ENCODE assay signal across 8 mouse cellular contexts in the genomic region with DNA sequence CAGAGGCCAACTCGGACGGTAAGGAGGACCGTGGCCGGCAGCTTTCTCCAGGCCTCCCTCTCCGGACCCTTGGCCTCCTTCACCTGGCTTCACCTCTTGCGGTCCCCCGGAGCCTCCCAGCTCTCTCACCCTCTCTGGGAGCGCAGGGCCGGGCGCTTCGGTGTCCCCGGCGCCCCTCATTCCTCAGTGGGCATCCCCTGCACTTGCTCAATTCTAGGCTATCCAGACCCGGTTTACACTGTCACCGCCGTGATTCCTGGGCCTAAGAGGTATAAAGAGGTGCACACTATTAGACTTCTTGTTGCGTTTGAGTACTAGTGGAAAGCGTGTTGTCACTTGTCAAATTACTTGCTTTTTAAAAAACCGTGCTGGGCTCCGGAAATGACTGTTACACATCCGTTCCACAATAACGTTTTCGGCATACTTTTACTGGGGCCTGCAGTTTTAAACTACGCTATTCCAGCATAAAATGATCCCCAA. TPM values are rescaled to one million over a fixed set of nuclear protein-coding genes. Genes with fewer than 3 reads are reported as not detected.
DNase-seq lines count a peak whose midpoint lies in the region; ATAC-seq lines count a peak whose summit lies in the region.

No protein-coding gene starts in this region.

- peak overlapping the region; percentile 96 for H3K4me2 ChIP-seq in heart, embryonic 14.5 days (ENCODE audit: low read length)

- H3K27ac ChIP-seq in heart, embryonic 14.5 days (replicated peaks in 1 of 2; ENCODE audit: control insufficient read depth in 1 of 2, insufficient read depth in 1 of 2, low read depth in 2 of 2, low read length in 2 of 2), result peak overlapping the region; percentile 75 to 89

- peak; percentile 37 for ATAC-seq in heart, embryonic 14.5 days (ENCODE audit: insufficient number of reproducible peaks, insufficient read depth, low FRiP score, low read depth)
- peak; percentile 13 to 22; a peak in 3 of 4 replicates for ATAC-seq in hematopoietic stem cell, adult 5-6 weeks (replicated peaks in 1 of 2; ENCODE audit: insufficient read depth in 1 of 2, low FRiP score in 2 of 2, low TSS enrichment in 1 of 2, low read depth in 1 of 2, poor library complexity in 2 of 2, severe bottlenecking in 2 of 2)
- peak; percentile 20; the same call in 1 of the 2 replicates for ATAC-seq in megakaryocyte, adult 5-6 weeks (ENCODE audit: poor library complexity, severe bottlenecking)

- H3K9me3 ChIP-seq in heart, embryonic 14.5 days (ENCODE audit: control insufficient read depth, low read length), result no peaks in the 10 kb centered on the region

- peaks cover 5% of the 10 kb centered on the region; the same call in 1 of the 2 replicates for H3K36me3 ChIP-seq in heart, embryonic 14.5 days (ENCODE audit: control insufficient read depth, insufficient read depth, low read length)

- intact Hi-C loops in heart, postnatal 36 days (cut with DNase I), result loop anchor here (5.0 kb wide), 2 partner anchors 180 to 1330 kb away; a partner anchor contains a TSS

- DNase-seq in heart, postnatal 36 days, result no peak
- DNase-seq in R1 (ENCODE audit: low read depth, low spot score), result peak; percentile 39
- DNase-seq in adrenal gland, postnatal 4 days (ENCODE audit: low spot score in 2 of 2), result no peak
- DNase-seq in kidney, adult 9 months, result no peak
- no peak for DNase-seq in adrenal gland, adult 2 months

- under 1% methylated on average over 24 of the region's 24 CpGs for WGBS in heart, embryonic 14.5 days

- H3K9ac ChIP-seq in heart, embryonic 14.5 days (ENCODE audit: low read length), result peak overlapping the region; percentile 99

- peak overlapping the region; percentile 83 to 99 for H3K4me3 ChIP-seq in heart, embryonic 14.5 days (ENCODE audit: control insufficient read depth in 1 of 2, insufficient read depth in 1 of 2, low read depth in 1 of 2, low read length in 2 of 2)

- no peaks in the 10 kb centered on the region for H3K27me3 ChIP-seq in heart, embryonic 14.5 days (ENCODE audit: control insufficient read depth, insufficient read depth, low read length)

- peaks cover 0 to 7% of the 10 kb centered on the region in 2 experiments; a peak in 3 of 4 replicates for H3K4me1 ChIP-seq in heart, embryonic 14.5 days (ENCODE audit: control insufficient read depth in 2 of 2, insufficient read depth in 2 of 2, low read length in 2 of 2)

RNA-seq across cellular contexts. Expression of a gene that starts 0.6 kb away (rescaled TPM):
- polyA plus RNA-seq in heart, embryonic 14.5 days (2014; fragmentation: Nextera tagmentation; extraction: Ambion mirVana), result 73.2 and 76.9 TPM in 2 replicates
- total RNA-seq in heart, postnatal 36 days (2021), result 10 to 100 TPM; 44.7 to 61.6 TPM
- total RNA-seq in hematopoietic stem cell, adult 5-6 weeks (2017), result 137 and 175 TPM in 2 replicates
- 28.7 and 31.1 TPM in 2 replicates for total RNA-seq in megakaryocyte, adult 5-6 weeks (2015)
- 59.0 and 65.2 TPM in 2 replicates for total RNA-seq in megakaryocyte, adult 5-6 weeks (2017)
- total RNA-seq in adrenal gland, postnatal 4 days (2021), result 10 to 100 TPM; 45.5 to 47.2 TPM
- total RNA-seq in adrenal gland, adult 2 months (2021), result 100 to 1,000 TPM in 1 of 2 experiments, 10 to 100 TPM in 1; 60.0 to 147 TPM
- polyA plus RNA-seq in adrenal gland, adult 2 months (2012; rRNA removed), result 31.2 and 47.1 TPM in 2 replicates
